Mouse (Mus musculus): ENCODE measurements around the gene Mastl.

GRCm38 (mm10) chr2:23068370-23068737 lies 87.5 kb downstream of the Mastl start:
- TF ChIP-seq POLR2A (IDR thresholded peaks at IDR 0.05; ENCODE audit: low read depth, low read length) (no peak), CTCF (conservative IDR thresholded peaks at IDR 0.05; ENCODE audit: insufficient read depth, insufficient read length, low read depth, low read length) (no peak)
